Mouse (Mus musculus): ENCODE results near the gene Arhgap24.

GRCm38 (mm10) chr5:102702581-102702980, 221.4 kb downstream of the Arhgap24 start:
- TF ChIP-seq POLR2A (IDR thresholded peaks at IDR 0.05; ENCODE audit: insufficient read length, low read depth) (no peak), E2F4 (IDR thresholded peaks at IDR 0.05; ENCODE audit: insufficient read depth) (no peak), POLR2AphosphoS2 (IDR thresholded peaks at IDR 0.05; ENCODE audit: insufficient read length, low read depth) (no peak), SRF (IDR thresholded peaks at IDR 0.05; ENCODE audit: control insufficient read depth, insufficient read length, low read depth) (no peak)

Measured in myocyte (in vitro differentiated cells).